Mouse (Mus musculus): ENCODE data around the gene Pde1b.

Gene Pde1b

DNA sequence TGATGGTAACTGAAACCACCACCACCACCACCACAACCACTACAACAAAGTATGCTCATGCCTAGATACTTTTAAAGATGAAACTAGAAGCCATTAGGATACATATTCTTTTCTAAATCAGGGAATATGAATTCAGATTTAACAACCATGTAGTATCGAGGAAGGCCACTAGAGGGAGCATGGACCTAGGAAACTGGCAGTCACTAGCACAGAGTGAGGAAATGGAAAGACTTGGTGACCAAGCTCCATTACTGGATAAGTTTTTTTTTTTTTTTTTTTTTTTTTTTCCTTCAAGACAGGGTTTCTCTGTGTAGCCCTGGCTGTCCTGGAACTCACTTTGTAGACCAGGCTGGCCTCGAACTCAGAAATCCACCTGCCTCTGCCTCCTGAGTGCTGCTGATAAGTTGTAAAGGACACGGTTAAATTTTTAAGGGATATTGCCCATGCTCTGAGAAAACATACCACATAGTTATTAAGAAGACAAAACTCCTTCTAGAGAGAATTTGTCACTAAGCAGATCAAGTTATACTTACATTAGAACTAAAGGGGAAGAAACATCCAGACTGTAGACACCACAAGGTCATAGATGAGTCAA is 49.4 kb downstream of the Pde1b start:
- DNase-seq: no peak

DNA sequence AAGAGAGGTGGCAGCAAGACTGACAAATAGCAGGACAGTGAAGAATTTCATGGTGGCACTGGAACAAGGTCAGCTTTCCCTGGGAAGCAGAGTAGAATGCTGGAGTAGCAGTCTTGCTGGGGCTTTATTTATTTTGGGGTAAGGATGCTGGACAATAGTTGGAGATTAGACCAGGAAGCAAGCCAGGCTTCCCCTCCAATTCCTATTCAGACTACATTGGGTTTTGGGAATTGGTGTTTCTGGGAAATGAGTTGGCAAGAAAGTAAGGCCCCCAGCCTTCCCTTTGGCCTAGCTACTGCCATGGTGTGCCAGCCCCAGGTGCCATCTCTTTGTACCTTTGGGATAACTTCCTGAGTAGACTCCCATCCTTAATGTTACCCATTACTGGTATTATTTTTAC is 62.1 kb downstream of the Pde1b start, which contains the start of gene Glycam1:
Glycam1 (minus strand) TSS at position 101 of the 400 bp plus-strand sequence.
- DNase-seq: no peak
